Mouse (Mus musculus) embryonic fibroblast, embryonic 13.5 days (primary cell): ENCODE results near the gene Psg20. TPM values are rescaled to one million over a fixed set of nuclear protein-coding genes. Genes with fewer than 3 reads are reported as not detected.
"Not testable (repeated sequence)": the region's sequence is repeated elsewhere in the genome, so short reads cannot be mapped to it uniquely, and the experiment has no call there.

Experiments used
- H3K27ac ChIP-seq: 2 replicates; pipeline ENCODE4 v1.5.1; 2012; ENCODE audit warnings: low read length, control low read depth, inconsistent platforms; ENCODE audit not compliant: insufficient read depth
- H3K4me1 ChIP-seq: 2 replicates; pipeline ENCODE4 v1.6.1; 2011; ENCODE audit warnings: low read length; ENCODE audit not compliant: control insufficient read depth, insufficient read depth
- H3K4me3 ChIP-seq: 2 replicates; pipeline ENCODE4 v1.5.1; 2011; ENCODE audit warnings: mild to moderate bottlenecking, control low read depth, low read length; ENCODE audit not compliant: insufficient read depth
- CTCF ChIP-seq: IDR thresholded peaks from 2 replicates; pipeline ENCODE4 v1.5.1; 2011; ENCODE audit warnings: mild to moderate bottlenecking, control low read depth, low read length, moderate library complexity, borderline replicate concordance; ENCODE audit not compliant: insufficient read depth
- POLR2A ChIP-seq: IDR thresholded peaks from 2 replicates; pipeline ENCODE4 v1.6.1; 2011; ENCODE audit warnings: low read depth, mild to moderate bottlenecking, control low read depth, low read length, moderate library complexity
- polyA plus RNA-seq: library from polyadenylated mRNA; stranded (reverse); fragments of >200 nt; gene quantifications from 2 replicates; pipeline ENCODE4 v1.2.4, GENCODE M21; 2011; ENCODE audit warnings: low read depth; ENCODE audit not compliant: missing spikeins, insufficient read length

The Psg20 gene
- polyA plus RNA-seq, 1 experiment = not detected

DNA sequence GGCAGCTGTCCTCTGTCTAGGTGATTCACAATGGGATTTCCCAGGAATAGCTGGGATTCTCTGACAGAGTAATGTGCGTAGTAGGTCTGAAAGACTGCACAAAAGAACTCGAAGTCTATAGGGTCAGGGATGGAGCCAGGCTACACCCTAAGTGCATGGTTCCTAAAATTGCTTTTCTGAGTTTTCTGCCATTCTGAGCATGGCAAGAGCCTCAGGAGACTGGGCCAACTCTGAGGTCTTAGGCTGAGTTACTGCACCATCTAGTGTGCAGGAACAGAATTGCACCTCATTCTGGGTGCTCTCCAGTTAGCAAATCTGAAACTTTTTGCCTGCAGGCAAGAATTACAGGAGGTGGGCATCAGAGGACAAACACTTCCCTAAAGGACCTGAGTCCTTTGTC is 6.2 kb downstream of the Psg20 start:
- Histone ChIP-seq H3K27ac (no peak overlapping the region), H3K4me3 (no peak overlapping the region), H3K4me1 (no peaks in the 10 kb centered on the region)
- TF ChIP-seq CTCF (0 out of 2 replicates have a peak, but pooled peaks have one; percentile 5), POLR2A (no peak)

DNA sequence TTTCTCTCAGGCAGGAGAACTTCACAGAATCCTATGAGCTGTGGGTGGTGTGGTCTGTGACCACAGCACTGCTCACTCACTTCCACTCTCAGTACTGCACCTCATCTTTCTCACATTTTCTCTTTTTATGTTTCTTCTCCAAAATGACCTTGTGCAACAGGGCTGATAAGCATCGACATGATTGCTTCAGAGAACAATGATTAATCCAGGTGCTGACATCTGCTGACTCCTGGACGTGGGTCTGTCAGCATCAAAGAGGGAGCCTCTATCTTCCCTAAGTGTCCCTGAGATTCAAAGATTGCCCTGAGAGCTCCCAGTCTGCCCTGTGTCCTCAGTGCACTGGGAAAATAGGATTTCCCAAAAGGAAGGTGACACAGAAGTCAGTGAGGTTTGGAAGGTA is 29.4 kb downstream of the Psg20 start, which contains the start of gene Psg21:
Gene Psg21, minus strand, starts transcription at position 101 of the 400 bp plus-strand sequence.
- H3K4me1 ChIP-seq, H3K4me3 ChIP-seq, H3K27ac ChIP-seq: not testable (repeated sequence)

DNA sequence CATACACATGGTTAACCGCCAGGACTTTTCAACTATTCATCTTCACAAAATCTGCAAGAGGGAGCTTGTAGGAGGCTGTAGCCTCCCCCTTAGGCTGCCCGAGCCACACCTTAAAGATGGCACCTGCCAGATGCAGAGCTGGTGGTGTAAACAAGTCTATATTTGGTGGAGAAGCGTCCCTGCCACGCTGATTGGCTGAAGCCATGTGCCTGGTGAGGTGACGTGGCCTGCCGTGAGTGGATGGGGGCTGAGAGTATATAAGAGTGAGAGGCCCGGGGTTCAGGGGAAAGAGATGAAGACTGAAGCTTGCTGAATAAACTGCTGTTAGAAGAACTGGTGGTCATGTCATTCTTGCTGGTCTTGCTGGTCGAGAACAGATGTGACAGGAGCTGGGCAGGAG is 59.1 kb downstream of the Psg20 start:
- H3K4me1 ChIP-seq, H3K27ac ChIP-seq, H3K4me3 ChIP-seq: not testable (repeated sequence)

Other genes starting within 250 kb of the Psg20 start
- gene Psg26, start 202.0 kb downstream of the Psg20 start, polyA plus RNA-seq = not detected in 2 replicates
- not detected in 2 replicates for gene Psg25, start 153.9 kb downstream of the Psg20 start, polyA plus RNA-seq
- gene Psg27, start 118.9 kb downstream of the Psg20 start, polyA plus RNA-seq = not detected in 2 replicates
- not detected in 2 replicates for gene Psg23, start 69.7 kb downstream of the Psg20 start, polyA plus RNA-seq
- gene Psg21, start 29.5 kb downstream of the Psg20 start, polyA plus RNA-seq = not detected in 2 replicates
- not detected in 2 replicates for gene Psg22, start 31.9 kb upstream of the Psg20 start, polyA plus RNA-seq
- not detected in 2 replicates for gene Psg19, start 112.3 kb upstream of the Psg20 start, polyA plus RNA-seq
- not detected in 2 replicates for gene Psg17, start 135.4 kb upstream of the Psg20 start, polyA plus RNA-seq
- gene Mill2, start 153.8 kb upstream of the Psg20 start, polyA plus RNA-seq = 1.8 and 3.0 TPM in 2 replicates
- not detected in 2 replicates for gene Pglyrp1, start 185.1 kb upstream of the Psg20 start, polyA plus RNA-seq
- 10.1 and 10.5 TPM in 2 replicates for gene Ccdc61, start 224.2 kb upstream of the Psg20 start, polyA plus RNA-seq
- gene Nova2, start 239.7 kb upstream of the Psg20 start, polyA plus RNA-seq = 0.23 and 0.30 TPM in 2 replicates